Mouse (Mus musculus): ENCODE data around the gene Itsn2.

DNA sequence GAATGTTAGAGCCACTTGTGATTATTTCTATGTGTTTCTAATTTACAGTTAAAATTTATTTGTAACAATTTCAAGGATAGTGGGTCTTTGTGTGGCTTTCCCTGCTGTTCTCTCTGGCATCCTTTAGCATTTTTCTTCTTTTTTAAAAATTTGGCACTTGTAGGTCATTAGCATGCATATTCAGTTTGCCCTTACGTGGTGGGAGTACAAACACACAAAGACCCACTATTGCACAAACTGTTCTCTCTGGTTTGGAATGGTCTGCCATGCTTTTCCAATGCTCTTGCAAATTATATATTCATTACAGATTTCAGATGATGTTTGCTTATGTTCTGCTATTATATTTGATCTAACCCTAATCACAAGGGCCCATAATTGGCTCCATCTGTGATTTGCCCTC lies 83.9 kb downstream of the Itsn2 start:
- TF ChIP-seq GATA1 (IDR thresholded peaks at IDR 0.05; ENCODE audit: low read length) (no peak), TAL1 (IDR thresholded peaks at IDR 0.05; ENCODE audit: low read length) (no peak)

Measured in erythroblast, embryonic 14.5 days (primary cell).